Mouse (Mus musculus) regulatory T cell (primary cell): ENCODE data around the gene Narf.

Source experiments
- in situ Hi-C: fragments of 300-600 bp; cut with MboI, MseI; formaldehyde crosslinking; loops from one replicate; pipeline ENCODE4 v1.15.1; 2025; ENCODE audit warnings: high pct_unique_total_duplicates

Narf gene

GRCm38 (mm10) chr11:121235475-121236238 lies 1.4 kb upstream of the Narf start:
- in situ Hi-C loops = no loop called here

GRCm38 (mm10) chr11:121237345-121238128 lies 484 bp downstream of the Narf start:
- in situ Hi-C loops = no loop called here

- in situ Hi-C loops = no loop called here
These were observed 2.6 kb downstream of the Narf start for GRCm38 (mm10) chr11:121239669-121240068.

- in situ Hi-C loops = no loop called here
These were observed 13.1 kb downstream of the Narf start for GRCm38 (mm10) chr11:121250196-121250595.

- in situ Hi-C loops = no loop called here
These were observed 22.4 kb downstream of the Narf start, which contains the start of gene Foxk2 for GRCm38 (mm10) chr11:121259160-121260100. Foxk2 (plus strand) TSS chr11:121259990.

- in situ Hi-C loops = no loop called here
These were observed 23.3 kb downstream of the Narf start for GRCm38 (mm10) chr11:121260211-121260906.

GRCm38 (mm10) chr11:121261074-121261473 lies 24.0 kb downstream of the Narf start:
- in situ Hi-C loops = no loop called here

- in situ Hi-C loops = no loop called here
These were observed 40.5 kb downstream of the Narf start for GRCm38 (mm10) chr11:121277516-121277915.

GRCm38 (mm10) chr11:121278011-121278410 lies 41.0 kb downstream of the Narf start:
- in situ Hi-C loops = no loop called here

GRCm38 (mm10) chr11:121282911-121283310 lies 45.9 kb downstream of the Narf start:
- in situ Hi-C loops = no loop called here

GRCm38 (mm10) chr11:121289859-121290258 lies 52.8 kb downstream of the Narf start:
- in situ Hi-C loops = no loop called here

- in situ Hi-C loops = no loop called here
These were observed 57.7 kb downstream of the Narf start for GRCm38 (mm10) chr11:121294771-121295170.

GRCm38 (mm10) chr11:121298493-121298892 lies 61.4 kb downstream of the Narf start:
- in situ Hi-C loops = no loop called here

- in situ Hi-C loops = no loop called here
These were observed 63.2 kb downstream of the Narf start for GRCm38 (mm10) chr11:121300265-121300664.

GRCm38 (mm10) chr11:121305371-121305770 lies 68.3 kb downstream of the Narf start:
- in situ Hi-C loops = no loop called here
